Comparison of ENCODE assay signal across 18 mouse cellular contexts in the genomic region with DNA sequence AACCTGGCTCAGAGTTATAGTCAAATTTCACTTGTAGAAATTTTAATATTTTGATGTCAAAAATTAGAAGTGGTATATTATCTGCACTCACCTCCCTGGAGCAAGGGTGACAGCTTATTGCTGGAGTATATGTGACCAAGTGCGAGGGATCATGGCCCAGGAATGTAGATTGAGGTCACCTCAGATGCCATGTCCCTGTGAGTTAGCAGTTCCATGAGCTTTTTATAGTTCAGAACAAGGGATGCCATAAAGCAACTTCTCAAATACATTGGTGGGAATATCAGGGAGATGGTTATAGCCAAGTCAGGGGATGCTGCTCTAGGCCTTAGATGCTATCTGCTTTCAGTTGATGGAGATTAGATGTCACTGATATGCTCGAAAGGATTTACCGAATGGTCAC. TPM values are rescaled to one million over a fixed set of nuclear protein-coding genes. Genes with fewer than 3 reads are reported as not detected.
"Had no signal": no experiment of that assay in that cellular context is flagged by ENCODE, and none has a peak within 500 bp of the region (broad histone marks: within the 10 kb centered on the region; RNA-seq: fewer than 3 reads in every experiment).

No protein-coding gene starts in this region.

- H3K9me3 ChIP-seq: neural tube, embryonic 13.5 days; neural tube, embryonic 15.5 days; stomach, embryonic 15.5 days had no signal

- H3K9ac ChIP-seq: neural tube, embryonic 13.5 days; neural tube, embryonic 15.5 days; stomach, embryonic 15.5 days had no signal

- H3K4me1 ChIP-seq: neural tube, embryonic 13.5 days; stomach, embryonic 15.5 days had no signal

- H3K27ac ChIP-seq: neural tube, embryonic 13.5 days; neural tube, embryonic 15.5 days; stomach, embryonic 15.5 days; stomach, postnatal 0 days had no signal

- H3K4me3 ChIP-seq: neural tube, embryonic 13.5 days; neural tube, embryonic 15.5 days; stomach, embryonic 15.5 days had no signal

- H3K4me2 ChIP-seq: neural tube, embryonic 13.5 days; neural tube, embryonic 15.5 days; stomach, embryonic 15.5 days had no signal

- H3K36me3 ChIP-seq: neural tube, embryonic 13.5 days; neural tube, embryonic 15.5 days; stomach, embryonic 15.5 days had no signal

- H3K27me3 ChIP-seq: neural tube, embryonic 13.5 days; neural tube, embryonic 15.5 days; stomach, embryonic 15.5 days had no signal

- DNase-seq: retina, postnatal 1 day; right cerebral cortex, adult 18-20 months; right cerebral cortex, postnatal 14 days; right cerebral cortex, postnatal 25 days; right cerebral cortex, postnatal 4 days; spleen, adult 18-20 months; thymus, adult 18-20 months; thymus, adult 2 months; thymus, postnatal 14 days; thymus, postnatal 25 days; thymus, postnatal 36 days; thymus, postnatal 4 days had no signal

RNA-seq across cellular contexts. Expression of a gene that starts 27.7 kb away (rescaled TPM):
- total RNA-seq: neutrophil, adult 5-6 weeks had no signal
- polyA plus RNA-seq: neural tube, embryonic 13.5 days; neural tube, embryonic 14.5 days had no signal
